Mouse (Mus musculus) kidney, embryonic 16.5 days (tissue): Measurements from ENCODE around the gene Tmem181a. TPM values are rescaled to one million over a fixed set of nuclear protein-coding genes. Genes with fewer than 3 reads are reported as not detected.
"Not testable (repeated sequence)": the region's sequence is repeated elsewhere in the genome, so short reads cannot be mapped to it uniquely, and the experiment has no call there.

Experiments
- ATAC-seq: fragments of 200-750 bp; cut with Nextera tagmentation; 2 replicates; pipeline ENCODE4 v1.8.0; 2017; ENCODE audit warnings: moderate TSS enrichment; ENCODE audit not compliant: low FRiP score, low TSS enrichment
- H3K27ac ChIP-seq: fragments of 300-500 bp; sonication (generic); 2 replicates; pipeline ENCODE4 v1.5.1; 2014; ENCODE audit warnings: low read length
- H3K27me3 ChIP-seq: fragments of 300-500 bp; sonication (generic); 2 replicates; pipeline ENCODE4 v1.6.1; 2014; ENCODE audit warnings: low read length, control low read depth, mixed read lengths; ENCODE audit not compliant: insufficient read depth
- H3K36me3 ChIP-seq: fragments of 300-500 bp; sonication (generic); 2 replicates; pipeline ENCODE4 v1.6.1; 2014; ENCODE audit warnings: low read length, control low read depth, mixed read lengths; ENCODE audit not compliant: insufficient read depth
- H3K4me1 ChIP-seq: fragments of 300-500 bp; sonication (generic); 2 replicates; pipeline ENCODE4 v1.6.1; 2014; ENCODE audit warnings: low read length, control low read depth, mixed read lengths; ENCODE audit not compliant: insufficient read depth
- H3K4me2 ChIP-seq: fragments of 300-500 bp; sonication (generic); replicated peaks from 2 replicates; pipeline ENCODE4 v1.6.1; 2014; ENCODE audit warnings: low read depth, low read length
- H3K4me3 ChIP-seq: fragments of 300-500 bp; sonication (generic); 2 replicates; pipeline ENCODE4 v1.5.1; 2014; ENCODE audit warnings: mild to moderate bottlenecking, low read length
- H3K9ac ChIP-seq: fragments of 300-500 bp; sonication (generic); replicated peaks from 2 replicates; pipeline ENCODE4 v1.6.1; 2014; ENCODE audit warnings: low read length
- H3K9me3 ChIP-seq: fragments of 300-500 bp; sonication (generic); 2 replicates; pipeline ENCODE4 v1.6.1; 2016; ENCODE audit warnings: low read length, control low read depth
- WGBS: fragments of 180-500 bp; shearing (Covaris S2); extraction: QIAGEN DNeasy Blood & Tissue Kit; methylation state at CpG from one replicate; pipeline ENCODE4 v1.1.7; 2014; 5-methylcytosine and 5-hydroxymethylcytosine counted together
- polyA plus RNA-seq: library from polyadenylated mRNA; unstranded; fragments of >200 nt; fragmentation: Nextera tagmentation; extraction: Ambion mirVana; gene quantifications from 2 replicates; pipeline ENCODE4 v1.2.1, GENCODE M21; 2015

The Tmem181a gene
- polyA plus RNA-seq, 1 experiment from 2014 or later: 13.3 TPM

DNA sequence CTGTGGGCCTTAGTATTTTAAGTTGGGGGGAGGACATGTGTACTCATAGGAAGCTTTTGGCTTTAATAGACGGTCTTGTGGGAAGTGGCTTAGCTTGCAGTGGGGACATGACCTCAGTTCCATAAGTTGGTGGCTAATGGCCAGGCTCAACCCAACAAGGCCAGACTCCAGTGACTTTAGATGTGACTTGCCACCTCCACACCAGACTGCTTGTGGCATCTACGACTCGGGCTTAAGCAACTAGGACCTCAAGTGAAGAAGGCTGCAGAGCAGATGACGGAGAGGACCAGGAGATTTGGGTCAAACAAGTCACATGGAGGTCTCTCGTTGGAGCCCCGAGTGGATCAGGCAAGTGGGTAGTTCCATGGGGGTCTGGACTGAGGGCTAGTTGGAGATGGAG lies 18.0 kb downstream of the Tmem181a start:
- not testable (repeated sequence) for H3K4me3 ChIP-seq, H3K36me3 ChIP-seq, H3K27ac ChIP-seq, H3K27me3 ChIP-seq, H3K4me2 ChIP-seq, ATAC-seq, H3K9ac ChIP-seq, H3K4me1 ChIP-seq, H3K9me3 ChIP-seq
- WGBS: 93% methylated on average over 4 of the region's 6 CpGs

DNA sequence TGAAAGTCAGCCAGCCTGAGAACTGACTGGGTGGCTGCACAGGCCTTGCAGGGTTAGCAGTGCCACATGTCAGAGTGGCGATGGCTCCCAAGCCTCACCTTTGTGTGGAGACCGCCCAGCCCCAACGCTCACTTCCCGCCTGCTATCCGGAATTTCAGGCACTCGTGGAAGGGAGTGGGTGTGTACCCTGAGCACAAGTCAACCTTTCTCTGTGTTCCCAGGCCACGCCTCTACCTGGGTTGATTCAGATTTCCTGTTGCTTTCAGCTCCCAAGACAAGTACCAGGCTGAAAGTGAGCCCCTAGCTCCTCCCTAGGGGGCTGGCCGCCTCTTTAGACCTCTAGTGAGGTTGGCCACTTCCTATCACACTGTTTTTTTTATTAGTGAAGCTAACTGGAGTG lies 22.5 kb downstream of the Tmem181a start:
- not testable (repeated sequence) for H3K4me1 ChIP-seq, H3K9me3 ChIP-seq, H3K27ac ChIP-seq, H3K4me3 ChIP-seq, H3K27me3 ChIP-seq, H3K9ac ChIP-seq, H3K36me3 ChIP-seq, H3K4me2 ChIP-seq
- ATAC-seq: 0 out of 2 replicates have a peak, but pooled peaks have one; percentile 60
- WGBS: 45% methylated on average over 8 of the region's 8 CpGs

DNA sequence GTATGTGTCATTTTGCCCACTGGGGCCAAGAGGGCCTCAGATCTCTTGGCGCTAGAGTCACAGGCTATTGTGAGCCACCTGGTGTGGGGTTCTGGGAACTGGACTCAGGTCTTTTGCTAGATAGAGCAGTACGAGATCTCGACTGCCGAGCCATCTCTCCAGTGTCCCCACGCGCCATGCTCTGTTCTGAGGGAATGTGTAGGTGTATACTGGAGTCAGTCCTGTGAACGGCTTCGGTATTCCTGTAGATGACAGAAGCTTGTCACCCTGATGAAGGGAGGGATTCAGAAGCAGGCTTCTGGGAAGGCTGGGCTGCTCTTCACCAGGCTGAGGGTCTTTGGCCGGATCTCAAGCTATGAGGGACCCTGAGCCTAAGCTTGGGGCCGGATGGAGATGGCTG lies 23.1 kb downstream of the Tmem181a start:
- H3K27ac ChIP-seq, ATAC-seq, H3K9ac ChIP-seq, H3K4me3 ChIP-seq, H3K27me3 ChIP-seq, H3K9me3 ChIP-seq, H3K36me3 ChIP-seq, H3K4me2 ChIP-seq, H3K4me1 ChIP-seq: not testable (repeated sequence)
- 80% methylated on average over 7 of the region's 10 CpGs for WGBS

GRCm38 (mm10) chr17:6280513-6280912 lies 23.9 kb downstream of the Tmem181a start:
- not testable (repeated sequence) for ATAC-seq, H3K4me3 ChIP-seq, H3K4me2 ChIP-seq, H3K9ac ChIP-seq, H3K9me3 ChIP-seq, H3K4me1 ChIP-seq, H3K27ac ChIP-seq, H3K36me3 ChIP-seq, H3K27me3 ChIP-seq
- WGBS: 92% methylated on average over 16 of the region's 19 CpGs

- not testable (repeated sequence) for ATAC-seq, H3K4me1 ChIP-seq, H3K27me3 ChIP-seq, H3K9me3 ChIP-seq, H3K4me3 ChIP-seq, H3K9ac ChIP-seq, H3K27ac ChIP-seq, H3K4me2 ChIP-seq, H3K36me3 ChIP-seq
- 93% methylated on average over 7 of the region's 10 CpGs for WGBS
Measured at GRCm38 (mm10) chr17:6283137-6283536, 26.5 kb downstream of the Tmem181a start.

DNA sequence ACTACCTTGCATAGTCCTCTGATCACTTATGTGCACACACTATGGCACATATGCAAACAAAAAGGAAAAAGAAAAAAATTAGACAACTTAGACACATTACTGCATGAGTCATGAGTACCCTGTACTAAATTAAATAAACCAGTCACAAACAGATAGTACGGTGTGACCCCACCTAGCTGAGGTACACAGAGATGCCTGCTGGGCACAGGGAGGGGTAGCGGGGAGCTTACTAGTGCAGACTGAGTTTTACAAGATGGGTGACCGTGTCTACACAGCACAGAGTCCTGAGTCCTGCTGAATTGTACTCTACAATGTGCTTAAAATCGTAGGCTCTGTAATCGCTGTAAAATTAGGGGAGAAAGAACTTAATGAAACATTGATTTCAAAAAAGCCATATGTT lies 29.5 kb downstream of the Tmem181a start:
- not testable (repeated sequence) for H3K4me2 ChIP-seq, H3K27me3 ChIP-seq, H3K9ac ChIP-seq, H3K27ac ChIP-seq, ATAC-seq, H3K4me1 ChIP-seq, H3K36me3 ChIP-seq, H3K4me3 ChIP-seq, H3K9me3 ChIP-seq
- 91% methylated on average over 5 of the region's 5 CpGs for WGBS

DNA sequence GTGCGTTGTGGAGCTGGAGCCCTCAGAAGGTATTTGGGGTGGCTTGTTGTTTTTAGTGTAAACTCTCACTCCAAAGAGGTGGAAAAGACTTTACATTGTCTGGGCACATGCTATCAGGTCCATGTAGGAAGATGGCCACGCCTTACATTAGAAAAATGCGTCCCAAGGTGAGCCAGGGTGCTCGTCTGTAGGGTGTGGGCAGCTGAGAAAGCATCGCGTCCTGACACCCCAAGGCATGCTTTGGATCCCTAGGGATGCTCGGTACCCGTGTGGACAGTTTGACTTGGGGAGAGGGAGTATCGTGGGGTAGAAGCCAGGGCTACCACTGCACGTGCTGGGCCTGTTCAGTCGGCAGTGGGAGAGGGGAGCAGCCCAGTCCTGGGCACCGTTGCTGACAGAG lies 32.4 kb downstream of the Tmem181a start:
- 95% methylated on average over 9 of the region's 12 CpGs for WGBS
- H3K36me3 ChIP-seq, H3K4me1 ChIP-seq, H3K9ac ChIP-seq, H3K9me3 ChIP-seq, ATAC-seq, H3K27ac ChIP-seq, H3K27me3 ChIP-seq, H3K4me3 ChIP-seq, H3K4me2 ChIP-seq: not testable (repeated sequence)

DNA sequence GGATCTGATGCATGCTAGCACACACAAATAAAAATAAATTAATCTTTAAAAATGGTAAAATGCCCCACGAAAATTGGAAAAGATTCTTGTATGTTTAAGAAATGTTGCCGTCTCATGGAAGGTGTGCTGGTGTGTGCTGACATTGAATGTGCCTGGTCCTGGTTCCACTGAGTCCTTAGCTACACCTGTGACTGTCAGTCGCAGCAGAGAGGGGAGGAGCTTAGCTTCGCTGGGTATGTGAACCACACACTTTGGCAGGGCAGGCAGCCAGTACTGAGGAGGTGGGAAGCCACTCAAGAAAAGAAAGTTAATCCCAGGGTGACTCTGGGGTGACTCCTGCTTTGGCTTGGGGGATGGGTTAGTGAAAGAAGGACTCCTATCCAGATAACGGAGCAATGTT lies 37.2 kb downstream of the Tmem181a start:
- not testable (repeated sequence) for ATAC-seq, H3K27me3 ChIP-seq, H3K4me1 ChIP-seq, H3K9ac ChIP-seq, H3K27ac ChIP-seq, H3K4me2 ChIP-seq, H3K4me3 ChIP-seq, H3K9me3 ChIP-seq, H3K36me3 ChIP-seq
- WGBS: no CpG with 5 or more reads among the region's 5 CpGs

DNA sequence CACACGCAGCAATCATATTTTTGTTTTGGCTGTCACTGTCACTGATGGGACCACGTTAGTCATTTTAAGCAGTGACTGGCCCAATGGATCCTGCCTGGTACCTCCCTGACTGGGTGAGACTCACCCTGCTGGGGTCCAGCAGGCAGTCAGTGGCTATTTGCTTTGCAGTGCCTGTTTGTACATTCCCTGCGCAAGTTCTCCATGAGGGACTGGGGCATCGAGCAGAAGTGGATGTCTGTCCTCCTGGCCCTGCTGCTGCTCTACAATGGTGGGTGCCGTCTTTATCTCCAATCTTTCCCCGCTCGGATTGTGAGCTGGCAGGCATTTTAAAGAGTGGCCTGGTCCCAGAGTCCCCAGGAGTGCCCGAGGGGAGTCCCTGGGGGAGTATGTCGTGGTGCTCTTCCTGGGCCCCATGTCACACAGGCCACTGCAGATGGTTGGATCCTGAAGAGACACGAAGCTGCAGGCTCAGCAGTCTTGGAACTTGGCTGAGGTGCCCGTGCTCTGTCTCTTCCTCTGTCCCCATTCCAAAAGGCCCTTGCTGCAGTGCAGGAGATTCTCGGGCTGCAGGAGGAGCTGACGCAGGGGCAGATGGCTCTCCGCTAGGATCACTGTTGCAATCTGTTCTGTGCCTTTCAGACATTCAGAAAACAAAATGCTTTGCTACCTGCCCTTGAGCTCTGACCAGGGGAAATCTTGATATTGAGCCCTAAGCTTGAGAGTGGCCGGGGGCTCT lies 40.6 kb downstream of the Tmem181a start:
- not testable (repeated sequence) for H3K27ac ChIP-seq, H3K4me3 ChIP-seq, H3K27me3 ChIP-seq, H3K36me3 ChIP-seq, ATAC-seq, H3K4me2 ChIP-seq, H3K9ac ChIP-seq, H3K4me1 ChIP-seq, H3K9me3 ChIP-seq
- WGBS: 89% methylated on average over 8 of the region's 15 CpGs

- H3K9ac ChIP-seq, H3K4me1 ChIP-seq, H3K27ac ChIP-seq, H3K36me3 ChIP-seq, H3K4me3 ChIP-seq, H3K27me3 ChIP-seq, H3K9me3 ChIP-seq, H3K4me2 ChIP-seq: not testable (repeated sequence)
- peak; percentile 66; the same call in 1 of the 2 replicates for ATAC-seq
- WGBS: 55% methylated on average over 3 of the region's 12 CpGs
Measured at GRCm38 (mm10) chr17:6300190-6300863, 43.7 kb downstream of the Tmem181a start.
